Mouse (Mus musculus) limb, embryonic 14.5 days (tissue): ENCODE results near the gene Trim71. TPM values are rescaled to one million over a fixed set of nuclear protein-coding genes. Genes with fewer than 3 reads are reported as not detected.

Source experiments
- ATAC-seq: fragments of 200-750 bp; cut with Nextera tagmentation; 2 replicates; pipeline ENCODE4 v1.8.0; 2017; ENCODE audit warnings: low read depth, moderate number of reproducible peaks, moderate TSS enrichment; ENCODE audit not compliant: low FRiP score
- DNase-seq: peaks from one replicate; pipeline ENCODE4 v3.0.0-alpha.2; 2015; ENCODE audit warnings: low spot score
- H3K27ac ChIP-seq: fragments of 300-500 bp; sonication (generic); replicated peaks from 2 replicates; pipeline ENCODE4 v1.5.1; 2014; ENCODE audit warnings: low read depth, mild to moderate bottlenecking, low read length, moderate library complexity, mixed read lengths
- H3K27me3 ChIP-seq: fragments of 300-500 bp; sonication (generic); 2 replicates; pipeline ENCODE4 v1.6.1; 2014; ENCODE audit warnings: low read length, mixed read lengths; ENCODE audit not compliant: control insufficient read depth, insufficient read depth
- H3K36me3 ChIP-seq: fragments of 300-500 bp; sonication (generic); 2 replicates; pipeline ENCODE4 v1.6.1; 2014; ENCODE audit warnings: mild to moderate bottlenecking, low read length, moderate library complexity, mixed read lengths; ENCODE audit not compliant: control insufficient read depth, insufficient read depth
- H3K4me1 ChIP-seq: fragments of 300-500 bp; sonication (generic); 2 replicates; pipeline ENCODE4 v1.6.1; 2014; ENCODE audit warnings: antibody characterized with exemption, low read length, mixed read lengths; ENCODE audit not compliant: control insufficient read depth, insufficient read depth
- H3K4me2 ChIP-seq: fragments of 300-500 bp; sonication (generic); replicated peaks from 2 replicates; pipeline ENCODE4 v1.6.1; 2014; ENCODE audit warnings: low read depth, mild to moderate bottlenecking, low read length, moderate library complexity; ENCODE audit not compliant: severe bottlenecking
- H3K4me3 ChIP-seq: fragments of 300-500 bp; sonication (generic); replicated peaks from 2 replicates; pipeline ENCODE4 v1.5.1; 2014; ENCODE audit warnings: low read length
- H3K9ac ChIP-seq: fragments of 300-500 bp; sonication (generic); 2 replicates; pipeline ENCODE4 v1.6.1; 2014; ENCODE audit warnings: mild to moderate bottlenecking, low read depth, low read length, moderate library complexity; ENCODE audit not compliant: severe bottlenecking
- H3K9me3 ChIP-seq: fragments of 300-500 bp; sonication (generic); 2 replicates; pipeline ENCODE4 v1.6.1; 2016; ENCODE audit warnings: low read length; ENCODE audit not compliant: control insufficient read depth
- POLR2A ChIP-seq: fragments of 200-500 bp; IDR thresholded peaks from 2 replicates; pipeline ENCODE4 v1.8.0; 2012; ENCODE audit warnings: inconsistent platforms, mild to moderate bottlenecking, moderate library complexity, borderline replicate concordance; ENCODE audit not compliant: insufficient read depth, insufficient read length; ENCODE audit errors: extremely low read depth
- WGBS: fragments of 180-500 bp; shearing (Covaris S2); extraction: QIAGEN DNeasy Blood & Tissue Kit; methylation state at CpG from one replicate; pipeline ENCODE4 v1.1.7; 2014; 5-methylcytosine and 5-hydroxymethylcytosine counted together
- polyA plus RNA-seq, 2 experiments: library from polyadenylated mRNA; depleted of rRNA in 1 of 2; stranded (reverse) in 1 of 2; unstranded in 1 of 2; fragments of >200 nt; fragmentation: Nextera tagmentation in 1 of 2; extraction: Ambion mirVana in 1 of 2; gene quantifications; 2 replicates each; pipeline versions ENCODE4 v1.2.1 to v1.2.3; 2012 to 2014

Gene Trim71
- polyA plus RNA-seq, 2 experiments: 0.26 to 0.33 TPM

DNA sequence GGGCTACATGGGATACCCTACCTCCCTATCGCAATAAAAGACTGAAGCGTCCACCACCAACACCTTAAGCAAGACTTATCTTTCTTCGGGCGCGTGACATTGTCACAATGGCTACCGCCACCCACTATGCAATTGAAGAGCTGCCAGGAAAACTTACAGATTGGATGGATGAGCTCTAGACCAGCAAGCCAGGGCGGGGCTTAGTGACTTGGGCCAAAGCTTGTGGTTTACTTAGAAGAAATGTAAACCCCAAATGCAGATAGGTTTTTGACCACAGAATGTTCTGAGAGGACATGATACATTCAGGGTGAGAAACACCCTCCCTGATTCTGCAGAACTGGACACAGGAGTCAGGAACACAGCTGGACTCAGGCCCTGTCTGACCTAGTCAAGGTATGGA lies 63.1 kb downstream of the Trim71 start:
- H3K4me2 ChIP-seq: no peak overlapping the region
- H3K9ac ChIP-seq: no peak overlapping the region
- DNase-seq (no peak), ATAC-seq (no peak)
- no peak overlapping the region for H3K4me3 ChIP-seq
- 95% methylated on average over 7 of the region's 7 CpGs for WGBS
- no peaks in the 10 kb centered on the region for H3K9me3 ChIP-seq
- H3K36me3 ChIP-seq: no peaks in the 10 kb centered on the region
- no peaks in the 10 kb centered on the region for H3K4me1 ChIP-seq
- H3K27me3 ChIP-seq: no peaks in the 10 kb centered on the region
- H3K27ac ChIP-seq: no peak overlapping the region
- TF ChIP-seq POLR2A: no peak

DNA sequence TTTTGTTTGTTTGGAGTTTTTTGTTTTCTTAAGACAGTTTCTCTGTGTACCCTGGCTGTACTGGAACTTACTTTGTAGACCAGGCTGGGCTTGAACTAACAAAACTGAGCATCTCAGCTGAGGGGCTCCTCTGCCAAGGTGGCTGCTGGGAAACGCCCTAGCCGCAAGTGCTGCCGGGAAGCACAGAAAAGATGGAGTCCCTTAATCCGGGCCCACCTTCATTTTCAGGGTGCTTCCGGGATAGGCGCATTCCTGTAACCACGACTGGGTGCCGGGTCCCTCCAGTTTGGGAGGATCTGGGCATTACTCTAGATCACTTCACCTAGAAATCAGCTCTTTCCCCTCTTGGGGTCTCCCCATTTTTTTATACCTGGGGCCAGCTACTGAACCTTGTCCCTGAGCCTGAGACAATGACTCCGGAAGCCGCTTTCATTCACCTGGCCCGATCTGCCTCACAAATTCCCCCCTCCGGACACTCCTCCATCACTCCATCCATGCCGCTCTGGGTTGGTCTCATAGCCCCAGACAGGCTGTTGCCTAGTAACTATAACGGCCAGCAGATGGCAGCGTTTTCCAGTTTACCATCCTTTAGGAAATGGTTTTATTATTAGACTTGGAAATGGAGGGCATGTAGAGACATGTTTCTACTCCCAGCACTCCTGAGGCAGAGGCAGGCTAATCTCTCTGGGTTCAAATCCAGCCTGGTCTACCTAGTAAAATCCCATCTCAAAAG lies 64.2 kb downstream of the Trim71 start:
- H3K4me2 ChIP-seq: no peak overlapping the region
- ATAC-seq (no peak), DNase-seq (peak; percentile 82)
- no peaks in the 10 kb centered on the region for H3K9me3 ChIP-seq
- no peaks in the 10 kb centered on the region for H3K36me3 ChIP-seq
- H3K27me3 ChIP-seq: no peaks in the 10 kb centered on the region
- WGBS: 18% methylated on average over 15 of the region's 15 CpGs
- H3K27ac ChIP-seq: no peak overlapping the region
- H3K9ac ChIP-seq: no peak overlapping the region
- no peak for TF ChIP-seq POLR2A
- no peaks in the 10 kb centered on the region for H3K4me1 ChIP-seq
- no peak overlapping the region for H3K4me3 ChIP-seq

DNA sequence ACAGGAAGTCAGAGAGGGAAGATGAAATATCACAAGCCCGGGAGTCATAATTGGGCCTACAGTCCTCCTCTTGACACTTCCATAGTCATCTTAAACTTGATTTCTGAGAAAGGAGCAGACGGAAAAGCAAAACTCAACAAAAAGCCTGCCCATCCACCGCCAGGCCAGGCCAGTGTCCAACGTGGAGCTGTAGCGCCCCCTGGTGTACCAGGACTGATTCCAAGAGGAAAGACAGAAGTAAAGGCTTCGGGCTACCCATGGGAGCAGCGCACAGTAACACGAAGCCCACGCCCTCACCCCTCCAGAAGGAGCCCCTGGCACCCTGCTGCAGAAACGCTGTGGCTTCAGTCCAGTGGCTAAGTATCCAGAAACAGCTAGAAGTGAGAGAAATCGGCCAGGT lies 66.0 kb downstream of the Trim71 start:
- DNase-seq (peak; percentile 77), ATAC-seq (peak; percentile 74)
- Histone ChIP-seq H3K27me3 (no peaks in the 10 kb centered on the region), H3K4me3 (peak overlapping the region; percentile 13; the same call in 1 of the 2 replicates), H3K9ac (no peak overlapping the region), H3K4me2 (peak overlapping the region; percentile 39), H3K4me1 (no peaks in the 10 kb centered on the region), H3K27ac (no peak overlapping the region), H3K36me3 (no peaks in the 10 kb centered on the region), H3K9me3 (no peaks in the 10 kb centered on the region)
- no peak for TF ChIP-seq POLR2A
- 12% methylated on average over 11 of the region's 11 CpGs for WGBS

DNA sequence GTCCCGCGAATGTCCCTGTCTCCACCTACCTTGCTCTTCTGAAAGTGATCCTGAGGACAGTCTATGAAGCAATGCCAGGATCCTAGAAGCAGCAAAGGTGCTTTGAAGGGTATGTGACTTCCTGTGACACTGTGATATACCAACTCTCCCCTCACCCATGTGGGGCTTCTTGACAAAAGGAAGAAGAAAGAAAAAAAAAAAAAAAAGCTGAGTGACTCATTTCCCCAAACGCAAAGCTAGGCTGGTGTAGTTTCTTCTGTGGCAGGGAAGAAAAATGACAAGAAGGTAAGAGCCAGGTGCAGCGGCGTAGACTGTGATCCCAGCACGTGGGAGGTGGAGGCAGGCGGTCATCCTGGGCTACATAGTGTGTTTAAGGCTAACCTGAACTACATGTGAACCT lies 67.7 kb downstream of the Trim71 start:
- no peaks in the 10 kb centered on the region for H3K27me3 ChIP-seq
- no peak overlapping the region for H3K9ac ChIP-seq
- H3K9me3 ChIP-seq: no peaks in the 10 kb centered on the region
- H3K27ac ChIP-seq: no peak overlapping the region
- H3K4me3 ChIP-seq: no peak overlapping the region
- DNase-seq (no peak), ATAC-seq (no peak)
- no peak overlapping the region for H3K4me2 ChIP-seq
- H3K36me3 ChIP-seq: no peaks in the 10 kb centered on the region
- no peak for TF ChIP-seq POLR2A
- 80% methylated on average over 7 of the region's 7 CpGs for WGBS
- H3K4me1 ChIP-seq: no peaks in the 10 kb centered on the region

DNA sequence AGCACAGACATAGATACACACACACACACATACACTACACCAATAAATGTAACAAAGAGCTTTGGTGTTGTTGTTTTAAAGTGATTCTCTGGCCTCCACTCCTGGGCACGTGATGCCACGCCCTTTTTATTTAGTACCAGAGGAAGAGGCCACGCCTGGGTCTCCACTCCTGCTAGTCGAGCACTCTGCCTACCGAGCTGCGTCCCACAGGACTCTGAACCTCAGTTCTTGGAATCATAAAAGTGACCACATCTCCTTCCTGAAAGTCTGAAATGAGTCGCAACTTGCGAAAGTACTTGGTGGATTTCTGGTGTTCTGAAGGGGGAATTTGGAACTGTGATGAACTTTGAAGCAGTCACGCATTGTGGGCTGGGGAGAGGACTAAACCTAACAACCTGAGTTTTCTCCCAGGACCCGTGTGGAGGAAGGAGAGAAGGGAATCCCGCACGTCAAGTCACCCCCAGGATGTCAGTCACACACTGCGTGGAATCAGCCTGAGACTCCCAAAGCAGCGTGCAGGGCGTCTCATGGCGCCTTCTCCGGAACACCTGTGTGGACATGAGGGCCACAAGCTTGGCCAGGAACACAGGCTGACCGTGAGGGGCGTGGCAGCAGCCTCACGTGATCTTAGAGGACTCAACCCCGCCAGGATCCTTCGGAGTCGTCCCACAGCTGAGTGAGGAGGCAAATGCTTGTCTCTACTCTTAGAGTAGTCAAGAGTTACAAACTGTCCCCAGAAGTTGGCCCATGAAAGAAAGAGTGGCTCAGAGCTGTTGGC lies 76.5 kb downstream of the Trim71 start:
- Histone ChIP-seq H3K4me2 (no peak overlapping the region), H3K9ac (no peak overlapping the region), H3K27me3 (no peaks in the 10 kb centered on the region), H3K27ac (no peak overlapping the region), H3K36me3 (no peaks in the 10 kb centered on the region), H3K4me1 (no peaks in the 10 kb centered on the region), H3K4me3 (no peak overlapping the region), H3K9me3 (no peaks in the 10 kb centered on the region)
- ATAC-seq: no peak
- no peak for DNase-seq
- no peak for TF ChIP-seq POLR2A
- 78% methylated on average over 23 of the region's 23 CpGs for WGBS
